Mouse (Mus musculus) bone marrow macrophage, adult 2 months (primary cell): Measurements from ENCODE around the gene Dnajc13.

Experiments used
- CTCF ChIP-seq: IDR thresholded peaks from 2 replicates; pipeline ENCODE4 v1.5.1; 2012; ENCODE audit warnings: low read depth, mild to moderate bottlenecking, low read length, moderate library complexity
- POLR2A ChIP-seq: IDR thresholded peaks from 2 replicates; pipeline ENCODE4 v1.6.1; 2012; ENCODE audit warnings: mild to moderate bottlenecking, low read depth, low read length, borderline replicate concordance

DNA sequence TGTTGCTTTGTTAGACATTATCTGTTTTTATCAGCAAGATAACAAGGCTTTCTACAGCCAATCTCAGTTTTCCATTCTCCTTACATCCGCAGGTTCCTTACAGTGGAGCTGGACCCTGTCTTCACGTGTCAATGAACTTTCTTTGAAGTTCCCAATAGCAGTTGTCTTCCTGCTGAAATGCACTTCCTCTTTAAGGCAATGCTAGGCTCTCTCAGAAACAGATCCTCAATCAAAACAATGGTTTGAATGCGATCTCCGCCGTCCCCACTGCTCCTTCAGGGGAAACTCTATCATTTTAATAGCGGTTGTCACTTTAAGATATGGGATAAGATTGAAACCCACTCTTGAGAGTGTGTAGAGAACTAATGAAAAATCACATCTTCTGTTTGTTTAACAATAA, 22.2 kb upstream of the Dnajc13 start:
- TF ChIP-seq CTCF, result no peak
- no peak for TF ChIP-seq POLR2A
